In genomic region chr2:32997081-32997480, GRCm38 (mm10) we compare ENCODE assay signal across 7 mouse cellular contexts.
"Had no signal": no experiment of that assay in that cellular context is flagged by ENCODE, and none has a peak within 500 bp of the region (broad histone marks: within the 10 kb centered on the region; RNA-seq: fewer than 3 reads in every experiment).

No protein-coding gene starts in this region.

- DNase-seq: kidney, postnatal 25 days; layer of hippocampus, adult 9-11 months; layer of hippocampus, postnatal 36 days; lung, adult 18-20 months; lung, postnatal 36 days; thymus, postnatal 25 days had no signal

- ATAC-seq: midbrain, embryonic 13.5 days had no signal
